Mouse (Mus musculus) layer of hippocampus, adult 8-10 months (tissue): Measurements from ENCODE around the gene Mrpl11. TPM values are rescaled to one million over a fixed set of nuclear protein-coding genes. Genes with fewer than 3 reads are reported as not detected.
"Not testable (repeated sequence)": the region's sequence is repeated elsewhere in the genome, so short reads cannot be mapped to it uniquely, and the experiment has no call there.

Experiments used
- DNase-seq, 2 experiments: peaks; one replicate each; pipeline ENCODE4 v3.0.0; 2022; ENCODE audit warnings: low spot score in 2 of 2
- total RNA-seq, 4 experiments: library from RNA; stranded (reverse); gene quantifications; 2 replicates each; pipeline ENCODE4 v1.2.4; 2022

The Mrpl11 gene
- total RNA-seq, 4 experiments from 2014 or later: 51.9 to 62.5 (median 56.4) TPM

DNA sequence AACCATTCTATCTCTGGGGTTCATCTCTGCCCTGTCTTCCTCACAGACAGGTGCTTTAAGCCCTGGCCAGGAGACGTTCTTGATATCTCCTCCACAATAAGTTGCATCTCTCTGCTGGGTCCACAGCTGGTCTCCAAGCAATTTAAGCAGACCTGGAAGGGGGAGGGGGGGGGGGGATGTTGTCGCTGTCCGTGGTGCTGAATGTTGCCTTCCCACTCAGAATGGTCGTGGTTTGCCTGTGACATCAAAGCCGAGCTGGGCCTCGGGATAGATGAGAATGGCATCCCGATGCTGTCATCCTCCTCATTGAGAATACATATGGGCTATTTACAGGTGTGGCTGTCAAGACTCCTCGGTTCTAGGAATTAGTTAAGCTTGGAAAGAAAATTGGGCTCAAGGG lies 30.4 kb downstream of the Mrpl11 start:
- no peak for DNase-seq

DNA sequence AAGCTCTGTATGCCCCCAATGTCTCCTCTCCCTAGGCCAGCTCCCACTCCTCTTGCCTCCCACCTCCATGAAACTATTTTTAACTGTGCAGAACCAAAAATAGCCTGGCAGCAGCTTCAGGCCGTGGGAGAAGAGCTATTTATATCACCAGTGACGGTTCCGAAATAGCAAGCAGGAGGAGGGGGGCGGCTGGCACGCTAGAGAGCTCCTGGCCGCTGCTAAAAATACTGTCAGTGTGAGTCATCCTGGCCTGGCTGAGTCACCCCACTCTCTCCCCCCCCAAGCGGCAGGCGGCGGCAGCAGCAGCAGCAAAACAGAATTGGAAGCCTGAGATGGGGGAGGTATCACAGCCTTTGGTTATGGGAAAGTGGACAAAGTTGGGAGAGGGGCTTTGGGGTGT lies 31.0 kb downstream of the Mrpl11 start:
- peak; percentile 75 to 85 for DNase-seq

DNA sequence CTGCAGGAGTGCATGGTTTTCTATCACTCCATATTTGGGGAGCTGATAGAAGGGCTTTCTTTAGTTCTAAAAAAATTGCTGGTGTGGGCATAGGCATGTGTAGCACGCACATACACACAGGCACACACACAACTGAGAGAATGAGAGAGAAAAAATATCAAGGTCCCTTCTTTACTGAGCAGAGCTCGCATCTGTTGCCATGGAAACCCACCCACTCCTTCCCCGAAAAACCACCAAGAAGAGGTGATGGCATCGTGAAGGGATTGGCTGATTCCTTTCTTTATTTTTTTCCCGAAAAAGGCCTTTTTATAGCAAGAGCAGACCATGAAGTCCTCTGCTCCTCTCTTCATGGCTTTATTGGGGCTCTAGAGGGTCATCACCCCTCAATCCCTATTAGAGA lies 32.1 kb downstream of the Mrpl11 start:
- peak; percentile 76 to 84 for DNase-seq

DNA sequence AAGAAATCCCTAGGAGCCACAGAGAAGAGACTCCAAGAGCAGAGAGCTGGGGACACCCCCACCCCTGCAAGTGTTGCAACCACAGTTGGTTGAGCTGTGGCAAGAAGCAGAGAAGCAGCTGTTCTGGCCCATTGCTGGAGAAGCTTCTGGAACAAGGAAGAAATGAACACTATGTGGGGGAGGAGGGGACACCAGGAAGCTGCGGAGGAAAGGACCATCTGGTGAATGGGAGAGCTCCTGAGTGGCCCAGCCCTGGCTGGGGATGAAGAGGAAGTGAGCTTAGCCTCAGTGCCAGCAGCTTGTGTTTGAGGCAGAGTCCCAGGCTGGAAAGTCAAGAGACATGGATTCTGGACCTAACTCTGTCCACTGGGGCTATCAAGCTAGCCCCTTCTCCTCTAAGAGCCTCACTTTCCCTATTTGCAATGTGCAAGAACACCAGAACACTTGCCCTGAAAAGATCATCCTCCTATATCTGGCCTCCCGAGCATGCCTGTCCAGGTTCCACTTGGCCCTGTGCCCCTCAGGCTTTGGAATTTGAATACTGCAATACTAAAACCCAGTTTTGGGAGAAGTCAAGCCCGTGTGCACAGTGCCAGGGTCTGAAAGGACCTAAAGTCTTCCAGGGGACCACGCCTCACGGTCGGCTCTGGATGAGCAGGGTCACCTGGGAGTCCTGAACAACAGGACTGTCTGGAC lies 37.6 kb downstream of the Mrpl11 start:
- DNase-seq: peak; percentile 48 to 63

DNA sequence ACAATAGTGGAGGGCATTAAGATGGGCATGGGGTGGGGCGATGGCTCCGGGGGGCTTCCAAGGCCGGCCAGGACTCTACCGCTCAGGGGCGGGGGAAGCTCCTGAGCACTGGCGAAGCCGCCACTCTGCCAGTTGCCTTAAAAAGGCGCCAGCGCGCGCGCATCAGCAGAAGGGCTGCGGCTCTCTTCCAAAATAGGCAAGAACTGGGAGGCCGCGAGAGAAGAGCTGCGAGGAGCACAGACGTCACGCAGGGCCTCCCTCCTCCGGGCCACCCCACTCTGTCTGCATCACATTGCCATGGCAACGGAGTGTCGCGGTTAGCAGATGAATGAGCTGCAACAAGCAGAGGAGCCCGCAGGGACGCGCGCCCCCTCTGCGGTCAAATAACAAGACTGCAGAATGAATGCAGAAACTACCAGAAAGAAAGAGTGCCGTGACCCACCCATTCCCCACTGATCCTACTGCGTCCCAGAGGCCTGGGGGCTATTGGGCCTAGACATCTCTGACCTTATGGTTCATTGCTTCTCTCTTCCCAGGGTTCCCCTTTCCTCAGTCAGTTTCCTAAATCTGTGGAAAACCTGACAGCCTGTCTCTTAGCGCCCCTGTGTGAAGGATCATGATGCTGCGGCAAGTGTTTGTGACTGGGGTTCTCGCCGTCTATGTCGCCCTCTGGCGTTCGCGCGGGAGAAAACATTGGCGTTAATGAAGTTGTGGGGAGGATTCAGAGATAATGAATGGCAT lies 39.9 kb downstream of the Mrpl11 start:
- DNase-seq: peak; percentile 94 to 97

DNA sequence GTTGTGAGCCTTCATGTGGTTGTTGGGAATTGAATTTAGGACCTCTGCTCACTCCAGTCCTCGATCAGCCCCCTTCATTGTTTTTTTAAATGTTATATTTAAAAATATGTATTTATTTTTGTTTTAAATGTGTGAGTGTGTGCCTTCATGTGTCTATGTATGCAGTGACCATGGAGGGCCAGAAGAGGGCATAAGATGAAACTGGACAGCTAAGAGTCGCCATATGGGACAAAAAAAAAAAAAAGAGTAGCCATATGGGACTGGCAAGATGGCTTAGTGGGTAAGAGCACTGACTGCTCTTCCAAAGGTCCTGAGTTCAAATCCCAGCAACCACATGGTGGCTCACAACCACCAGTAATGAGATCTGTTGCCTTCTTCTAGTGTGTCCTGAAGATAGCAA lies 41.7 kb downstream of the Mrpl11 start:
- DNase-seq: not testable (repeated sequence)

DNA sequence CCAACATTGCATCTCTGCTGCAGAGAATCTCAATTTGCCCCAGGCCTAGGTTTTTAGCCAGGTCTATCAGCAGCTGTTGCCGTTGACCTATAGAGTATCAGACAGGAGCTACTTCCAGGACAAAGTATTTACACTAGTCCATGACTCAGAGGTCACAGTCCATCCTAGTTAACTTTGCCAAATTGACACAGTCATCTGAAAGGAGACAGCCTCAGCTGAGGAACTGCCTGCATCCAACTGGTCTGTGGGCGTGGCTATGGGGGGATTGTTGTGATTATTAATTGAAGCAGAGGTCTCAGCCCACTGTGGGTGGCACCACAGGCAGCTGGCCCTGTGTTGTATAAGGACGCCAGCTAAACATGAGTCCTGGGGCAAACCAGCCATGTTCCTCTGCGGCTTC lies 43.0 kb downstream of the Mrpl11 start:
- DNase-seq: no peak

DNA sequence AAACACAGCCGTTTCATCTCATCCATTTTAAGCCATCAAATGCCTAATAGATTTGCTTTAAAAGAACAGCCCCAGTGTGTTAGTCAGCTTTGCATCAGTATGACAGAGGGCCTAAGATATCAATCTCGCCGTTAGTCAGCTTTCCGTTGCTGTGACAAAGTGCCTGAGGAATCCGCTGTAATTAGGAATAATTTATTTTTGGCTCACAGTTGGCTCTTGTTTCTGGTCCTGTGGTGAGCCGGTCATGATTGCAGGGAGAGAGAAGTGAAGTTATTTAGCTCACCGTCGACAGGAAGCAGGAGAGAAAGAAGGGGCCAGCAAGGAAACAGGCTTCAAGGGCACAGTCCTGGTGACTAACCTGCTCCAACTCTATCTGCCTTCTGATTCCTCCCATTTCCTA lies 51.2 kb downstream of the Mrpl11 start:
- DNase-seq: no peak

DNA sequence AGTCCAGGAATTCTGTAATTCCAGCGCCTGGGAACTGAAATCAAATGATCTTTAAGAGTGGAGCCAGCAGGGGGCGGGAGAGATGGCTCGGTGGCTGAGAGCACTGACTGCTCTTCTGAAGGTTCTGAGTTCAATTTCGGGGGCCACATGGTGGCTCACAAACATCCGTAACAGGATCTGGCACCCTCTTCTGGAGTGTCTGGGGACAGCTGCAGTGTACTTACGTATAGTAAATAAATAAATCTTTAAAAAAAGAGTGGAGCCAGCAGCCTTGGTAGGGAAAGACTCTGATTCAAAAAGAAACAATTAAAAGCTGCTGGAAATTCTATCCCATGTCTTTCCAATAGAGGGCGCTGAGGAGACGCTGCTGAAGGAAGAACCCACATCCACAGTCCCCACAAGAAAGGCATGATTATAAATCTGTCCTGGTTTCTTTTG lies 53.0 kb downstream of the Mrpl11 start:
- DNase-seq: no peak

DNA sequence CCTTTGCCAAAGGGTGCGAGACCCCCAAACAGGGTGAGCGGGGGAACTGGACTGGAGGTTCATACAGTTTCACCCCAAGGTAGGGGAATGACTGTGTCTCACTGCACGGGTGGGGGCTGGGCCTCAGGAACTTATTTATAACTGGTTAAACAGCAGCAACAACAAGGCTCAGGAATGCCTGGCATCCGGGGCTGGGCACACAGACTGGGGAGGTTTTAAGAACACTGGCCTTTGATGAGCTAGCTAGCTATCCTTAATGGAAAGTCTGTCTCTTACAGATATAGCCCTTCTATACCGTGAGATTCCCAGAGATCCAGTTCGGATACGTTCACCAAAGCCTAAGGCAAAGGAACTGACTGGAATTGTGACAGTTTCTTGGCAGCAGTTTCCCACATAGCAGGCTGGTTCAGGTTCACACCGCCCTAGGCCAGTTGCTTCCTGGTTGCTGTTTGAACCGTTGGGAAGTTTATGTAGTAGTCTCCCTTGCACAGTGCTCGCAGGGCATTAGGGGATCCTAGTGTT lies 54.3 kb downstream of the Mrpl11 start:
- DNase-seq: no peak

Other genes starting within 250 kb of the Mrpl11 start
- gene Rbm4b, start 205.7 kb upstream of the Mrpl11 start, total RNA-seq: 10 to 100 TPM; 14.6 to 20.0 (median 17.2) TPM
- gene Rbm4, start 168.2 kb upstream of the Mrpl11 start, total RNA-seq: 10 to 100 TPM; 79.4 to 87.1 (median 84.8) TPM
- gene Gm21992, start 150.5 kb upstream of the Mrpl11 start, total RNA-seq: 10 to 100 TPM; 22.5 to 29.2 (median 26.0) TPM
- 10 to 100 TPM; 45.5 to 60.9 (median 54.8) TPM for gene Rbm14, start 150.5 kb upstream of the Mrpl11 start, total RNA-seq
- gene Ccs, start 122.8 kb upstream of the Mrpl11 start, total RNA-seq: 10 to 100 TPM; 30.9 to 44.4 (median 38.5) TPM
- gene Ccdc87, start 122.8 kb upstream of the Mrpl11 start, total RNA-seq: 1 to 10 TPM; 2.1 to 2.8 (median 2.4) TPM
- 100 to 1,000 TPM; 110 to 126 (median 119) TPM for gene Ctsf, start 107.0 kb upstream of the Mrpl11 start, total RNA-seq
- gene Actn3, start 84.2 kb upstream of the Mrpl11 start, total RNA-seq: 1 to 10 TPM in 3 of 4 experiments, under 1 TPM in 1; 0.74 to 1.4 (median 1.1) TPM
- 10 to 100 TPM; 25.1 to 32.1 (median 25.6) TPM for gene Zdhhc24, start 83.5 kb upstream of the Mrpl11 start, total RNA-seq
- gene Bbs1, start 55.5 kb upstream of the Mrpl11 start, total RNA-seq: 10 to 100 TPM; 32.7 to 45.2 (median 39.3) TPM
- gene Dpp3, start 33.9 kb upstream of the Mrpl11 start, total RNA-seq: 10 to 100 TPM; 38.9 to 41.3 (median 39.7) TPM
- 10 to 100 TPM; 25.5 to 31.6 (median 28.9) TPM for gene Peli3, start 19.0 kb upstream of the Mrpl11 start, total RNA-seq
- gene Npas4, start 28.2 kb downstream of the Mrpl11 start, total RNA-seq: 10 to 100 TPM in 2 of 4 experiments, 1 to 10 TPM in 2; 4.0 to 10.8 (median 8.3) TPM
- gene Slc29a2, start 61.7 kb downstream of the Mrpl11 start, total RNA-seq: 10 to 100 TPM; 12.3 to 19.8 (median 16.3) TPM
- gene B4gat1, start 76.7 kb downstream of the Mrpl11 start, total RNA-seq: 100 to 1,000 TPM; 107 to 119 (median 111) TPM
- 1 to 10 TPM; 4.4 to 10.0 (median 6.3) TPM for gene AC124502.3, start 76.7 kb downstream of the Mrpl11 start, total RNA-seq
- gene Brms1, start 79.2 kb downstream of the Mrpl11 start, total RNA-seq: 10 to 100 TPM; 18.3 to 24.6 (median 20.6) TPM
- gene Rin1, start 88.3 kb downstream of the Mrpl11 start, total RNA-seq: 100 to 1,000 TPM in 1 of 4 experiments, 10 to 100 TPM in 3; 89.3 to 115 (median 96.8) TPM
- gene Cd248, start 105.9 kb downstream of the Mrpl11 start, total RNA-seq: 1 to 10 TPM; 3.7 to 5.6 (median 4.4) TPM
- 100 to 1,000 TPM; 104 to 117 (median 106) TPM for gene Tmem151a, start 123.4 kb downstream of the Mrpl11 start, total RNA-seq
- 10 to 100 TPM; 21.4 to 29.8 (median 25.9) TPM for gene Yif1a, start 126.4 kb downstream of the Mrpl11 start, total RNA-seq
- gene Cnih2, start 136.4 kb downstream of the Mrpl11 start, total RNA-seq: 100 to 1,000 TPM; 417 to 436 (median 422) TPM
- gene Rab1b, start 144.9 kb downstream of the Mrpl11 start, total RNA-seq: 100 to 1,000 TPM; 154 to 165 (median 160) TPM
- gene Klc2, start 156.4 kb downstream of the Mrpl11 start, total RNA-seq: 100 to 1,000 TPM; 215 to 240 (median 227) TPM